ENCODE assay signal across 8 mouse cellular contexts in genomic region chr14:54479451-54479920, GRCm38 (mm10). TPM values are rescaled to one million over a fixed set of nuclear protein-coding genes. Genes with fewer than 3 reads are reported as not detected.
DNase-seq lines count a peak whose midpoint lies in the region; ATAC-seq and TF ChIP-seq lines count a peak whose summit lies in the region.

No protein-coding gene starts in this region.

- peak; percentile 59 to 65 for DNase-seq in cerebellum, postnatal 10 days
- DNase-seq in cerebellum, adult 9-10 months = no peak
- peak; percentile 36 to 37 for DNase-seq in adrenal gland, adult 18-20 months (ENCODE audit: low spot score in 2 of 2)
- DNase-seq in forelimb bud, embryonic 11.5 days (ENCODE audit: low read depth, low spot score) = peak; percentile 28
- peak; percentile 65 for DNase-seq in kidney, postnatal 0 days (ENCODE audit: low spot score)
- DNase-seq in midbrain, embryonic 10.5 days (ENCODE audit: low spot score) = peak; percentile 85
- peak; percentile 63 for DNase-seq in testis, postnatal 10 days (ENCODE audit: low spot score)
- no peak for DNase-seq in cerebellum, adult 8-10 months

- H3K27ac ChIP-seq in kidney, postnatal 0 days = no peak overlapping the region
- peak overlapping the region; percentile 79 for H3K27ac ChIP-seq in midbrain, embryonic 10.5 days (replicated peaks)

- no peaks in the 10 kb centered on the region for H3K27me3 ChIP-seq in kidney, postnatal 0 days (ENCODE audit: insufficient read depth, low read length)
- H3K27me3 ChIP-seq in midbrain, embryonic 10.5 days (ENCODE audit: low read depth, poor library complexity, severe bottlenecking) = peaks cover 60% of the 10 kb centered on the region

- no peaks in the 10 kb centered on the region for H3K36me3 ChIP-seq in kidney, postnatal 0 days (ENCODE audit: insufficient read depth, low read length)
- H3K36me3 ChIP-seq in midbrain, embryonic 10.5 days = no peaks in the 10 kb centered on the region

- H3K4me2 ChIP-seq in kidney, postnatal 0 days (ENCODE audit: low read length) = peak overlapping the region; percentile 81

- no peaks in the 10 kb centered on the region for H3K9me3 ChIP-seq in kidney, postnatal 0 days (replicated peaks; ENCODE audit: low read length)
- no peaks in the 10 kb centered on the region for H3K9me3 ChIP-seq in midbrain, embryonic 10.5 days (replicated peaks)

- ATAC-seq in kidney, postnatal 0 days (replicated peaks; ENCODE audit: low FRiP score, low read depth) = peak; percentile 67

- H3K4me3 ChIP-seq in kidney, postnatal 0 days (replicated peaks; ENCODE audit: low read depth, low read length) = peak overlapping the region; percentile 46
- H3K4me3 ChIP-seq in midbrain, embryonic 10.5 days = peak overlapping the region; percentile 53

- peaks cover 4% of the 10 kb centered on the region; the same call in 1 of the 2 replicates for H3K4me1 ChIP-seq in kidney, postnatal 0 days (replicated peaks; ENCODE audit: insufficient read depth, low read length)
- peaks cover 65% of the 10 kb centered on the region for H3K4me1 ChIP-seq in midbrain, embryonic 10.5 days

- no peak for TF ChIP-seq CTCF in kidney, postnatal 0 days (IDR thresholded peaks at IDR 0.05; ENCODE audit: low read depth)

- peak overlapping the region; percentile 55 for H3K9ac ChIP-seq in kidney, postnatal 0 days (ENCODE audit: low read depth, low read length)

- WGBS in kidney, postnatal 0 days = 2% methylated on average over 37 of the region's 40 CpGs
- WGBS in midbrain, embryonic 10.5 days = 1% methylated on average over 40 of the region's 40 CpGs

RNA-seq across cellular contexts. Expression of gene Rem2, which starts 3.6 kb away (rescaled TPM):
- 1 to 10 TPM in 1 of 2 experiments, under 1 TPM in 1; 0.26 to 1.1 TPM for total RNA-seq in adrenal gland, adult 18-20 months (2021)
- 4.3 and 4.4 TPM in 2 replicates for polyA plus RNA-seq in kidney, postnatal 0 days (2015; fragmentation: Nextera tagmentation; extraction: Ambion mirVana)
- 18.6 and 29.8 TPM in 2 replicates for polyA plus RNA-seq in midbrain, embryonic 10.5 days (2016; fragmentation: Nextera tagmentation; extraction: Ambion mirVana)

RNA-seq across cellular contexts. Expression of gene Lrp10, which starts 15.5 kb away (rescaled TPM):
- 100 to 1,000 TPM in 1 of 2 experiments, 10 to 100 TPM in 1; 95.4 to 119 TPM for total RNA-seq in adrenal gland, adult 18-20 months (2021)
- polyA plus RNA-seq in kidney, postnatal 0 days (2015; fragmentation: Nextera tagmentation; extraction: Ambion mirVana) = 76.5 and 78.4 TPM in 2 replicates
- 25.1 and 26.0 TPM in 2 replicates for polyA plus RNA-seq in midbrain, embryonic 10.5 days (2016; fragmentation: Nextera tagmentation; extraction: Ambion mirVana)

RNA-seq across cellular contexts. Expression of gene Prmt5, which starts 37.8 kb away (rescaled TPM):
- total RNA-seq in adrenal gland, adult 18-20 months (2021) = 10 to 100 TPM; 38.9 to 43.3 TPM
- polyA plus RNA-seq in kidney, postnatal 0 days (2015; fragmentation: Nextera tagmentation; extraction: Ambion mirVana) = 52.2 and 60.1 TPM in 2 replicates
- polyA plus RNA-seq in midbrain, embryonic 10.5 days (2016; fragmentation: Nextera tagmentation; extraction: Ambion mirVana) = 148 and 155 TPM in 2 replicates

RNA-seq across cellular contexts. Expression of gene Mmp14, which starts 48.1 kb away (rescaled TPM):
- total RNA-seq in adrenal gland, adult 18-20 months (2021) = 10 to 100 TPM; 26.4 to 38.4 TPM
- 107 and 114 TPM in 2 replicates for polyA plus RNA-seq in kidney, postnatal 0 days (2015; fragmentation: Nextera tagmentation; extraction: Ambion mirVana)
- 56.0 and 70.5 TPM in 2 replicates for polyA plus RNA-seq in midbrain, embryonic 10.5 days (2016; fragmentation: Nextera tagmentation; extraction: Ambion mirVana)

RNA-seq across cellular contexts. Expression of gene Mrpl52, which starts 52.8 kb away (rescaled TPM):
- 100 to 1,000 TPM; 180 to 210 TPM for total RNA-seq in adrenal gland, adult 18-20 months (2021)
- 357 and 408 TPM in 2 replicates for polyA plus RNA-seq in kidney, postnatal 0 days (2015; fragmentation: Nextera tagmentation; extraction: Ambion mirVana)
- 205 and 211 TPM in 2 replicates for polyA plus RNA-seq in midbrain, embryonic 10.5 days (2016; fragmentation: Nextera tagmentation; extraction: Ambion mirVana)

Comparison
In these comparisons a context has a peak if more than half of its experiments do, and no peak if none do; other contexts are left out.
1. DNase-seq: peak in cerebellum, postnatal 10 days (2 of 2), adrenal gland, adult 18-20 months (2 of 2), forelimb bud, embryonic 11.5 days (single experiment), kidney, postnatal 0 days (single experiment), midbrain, embryonic 10.5 days (single experiment) and testis, postnatal 10 days (single experiment); none in cerebellum, adult 9-10 months (single experiment) and cerebellum, adult 8-10 months (single experiment).